Mouse (Mus musculus) cerebellum, adult 9-10 months (tissue): ENCODE data around the gene Atg9b.

Experiments
- DNase-seq: peaks from one replicate; pipeline ENCODE4 v3.0.0; 2022

Gene Atg9b

GRCm38 (mm10) chr5:24380499-24380898, 11.4 kb downstream of the Atg9b start:
- no peak for DNase-seq

GRCm38 (mm10) chr5:24379501-24379900, 12.4 kb downstream of the Atg9b start:
- DNase-seq = no peak

- no peak for DNase-seq
These were observed 13.2 kb downstream of the Atg9b start for GRCm38 (mm10) chr5:24378700-24379099.

GRCm38 (mm10) chr5:24374666-24375328, 17.1 kb downstream of the Atg9b start:
- DNase-seq = no peak

GRCm38 (mm10) chr5:24374216-24374615, 17.7 kb downstream of the Atg9b start:
- no peak for DNase-seq

GRCm38 (mm10) chr5:24373807-24374206, 18.1 kb downstream of the Atg9b start:
- no peak for DNase-seq

- DNase-seq = no peak
These were observed 22.2 kb downstream of the Atg9b start for GRCm38 (mm10) chr5:24369767-24370166.

- DNase-seq = no peak
These were observed 25.5 kb downstream of the Atg9b start for GRCm38 (mm10) chr5:24366426-24366825.

- no peak for DNase-seq
These were observed 26.4 kb downstream of the Atg9b start for GRCm38 (mm10) chr5:24365528-24365927.

- no peak for DNase-seq
These were observed 27.0 kb downstream of the Atg9b start for GRCm38 (mm10) chr5:24364963-24365362.

GRCm38 (mm10) chr5:24364508-24364907, 27.4 kb downstream of the Atg9b start, which contains the start of gene Nos3:
TSS of gene Nos3 (plus strand) at chr5:24364810.
- no peak for DNase-seq

- DNase-seq = no peak
These were observed 27.9 kb downstream of the Atg9b start for GRCm38 (mm10) chr5:24364061-24364460.

GRCm38 (mm10) chr5:24363467-24363866, 28.5 kb downstream of the Atg9b start:
- no peak for DNase-seq

- DNase-seq = peak; percentile 89
These were observed 31.0 kb downstream of the Atg9b start for GRCm38 (mm10) chr5:24360792-24361454.

- DNase-seq = no peak
These were observed 34.5 kb downstream of the Atg9b start for GRCm38 (mm10) chr5:24357461-24357860.

GRCm38 (mm10) chr5:24356764-24357163, 35.2 kb downstream of the Atg9b start:
- DNase-seq = no peak

GRCm38 (mm10) chr5:24353327-24353726, 38.6 kb downstream of the Atg9b start:
- no peak for DNase-seq

- peak; percentile 50 for DNase-seq
These were observed 39.6 kb downstream of the Atg9b start for GRCm38 (mm10) chr5:24352251-24352859.

GRCm38 (mm10) chr5:24351701-24352171, 40.2 kb downstream of the Atg9b start:
- DNase-seq = peak; percentile 86

- peak; percentile 45 for DNase-seq
These were observed 40.7 kb downstream of the Atg9b start, which contains the start of gene Kcnh2 for GRCm38 (mm10) chr5:24351278-24351677. TSS of gene Kcnh2 (minus strand) at chr5:24351604.

GRCm38 (mm10) chr5:24350531-24351250, 41.3 kb downstream of the Atg9b start:
- peak; percentile 66 for DNase-seq

GRCm38 (mm10) chr5:24350073-24350472, 41.9 kb downstream of the Atg9b start:
- peak; percentile 57 for DNase-seq

GRCm38 (mm10) chr5:24348546-24348945, 43.4 kb downstream of the Atg9b start:
- no peak for DNase-seq
